Mouse (Mus musculus): ENCODE data around the gene Ttc28. TPM values are rescaled to one million over a fixed set of nuclear protein-coding genes. Genes with fewer than 3 reads are reported as not detected.
A peak's percentile ranks its signal among the peaks of the same experiment; 100 is the strongest.

The Ttc28 gene
- polyA plus RNA-seq, 1 experiment from 2014 or later, result 13.9 TPM

DNA sequence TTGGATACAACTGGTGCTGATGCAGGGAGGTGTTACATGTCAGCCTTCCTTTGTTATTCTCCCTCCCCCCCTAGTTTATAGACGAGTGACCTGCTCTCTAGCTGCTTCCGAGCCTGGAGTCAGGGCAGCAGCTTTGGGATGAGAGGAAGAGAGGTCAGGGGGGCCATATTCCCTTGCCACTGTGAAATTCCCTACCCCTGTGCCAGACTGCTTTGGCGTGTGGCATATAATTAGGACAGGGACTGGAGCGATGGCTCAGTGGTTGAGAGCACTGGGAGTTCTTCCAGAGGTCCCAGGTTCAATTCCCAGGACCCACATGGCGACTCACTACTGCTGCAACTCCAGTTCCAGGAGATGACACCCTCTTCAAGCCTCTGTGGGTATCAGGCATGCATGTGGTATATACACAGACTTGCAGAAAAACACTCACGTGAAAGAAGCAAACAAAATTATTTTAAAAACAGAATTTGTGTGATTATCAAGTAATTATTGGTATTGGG is 180.7 kb downstream of the Ttc28 start:
- H3K27me3 ChIP-seq, result no peaks in the 10 kb centered on the region
- no peak for ATAC-seq (replicated peaks; ENCODE audit: low FRiP score)
- 53% methylated on average over 6 of the region's 6 CpGs for WGBS
- H3K9me3 ChIP-seq (replicated peaks), result no peaks in the 10 kb centered on the region
- peaks cover 38% of the 10 kb centered on the region for H3K4me1 ChIP-seq
- no peaks in the 10 kb centered on the region for H3K36me3 ChIP-seq
- H3K27ac ChIP-seq, result no peak overlapping the region
- H3K9ac ChIP-seq, result no peak overlapping the region
- no peak overlapping the region for H3K4me3 ChIP-seq (replicated peaks)
- no peak overlapping the region for H3K4me2 ChIP-seq

DNA sequence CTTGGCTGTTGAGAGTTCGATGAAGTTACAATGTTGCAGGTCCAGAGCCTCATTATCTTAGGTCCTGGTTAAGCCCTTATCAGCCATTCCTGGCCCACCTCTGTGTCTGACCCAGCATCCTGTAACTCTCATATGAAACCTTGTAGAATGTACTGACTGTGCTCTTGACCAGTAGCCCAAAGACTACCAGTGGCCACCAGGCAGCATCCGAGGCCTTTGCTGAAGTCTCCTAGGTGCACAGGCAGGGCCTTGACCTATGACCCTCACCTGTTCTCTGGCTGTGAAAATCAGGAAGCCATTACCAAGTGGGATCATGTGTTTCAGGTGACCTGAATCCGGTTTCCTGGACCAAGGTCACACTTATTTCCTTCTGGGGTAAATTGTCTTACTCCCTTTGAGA is 183.6 kb downstream of the Ttc28 start:
- Histone ChIP-seq H3K9me3 (replicated peaks) (no peaks in the 10 kb centered on the region), H3K4me2 (no peak overlapping the region), H3K4me3 (replicated peaks) (no peak overlapping the region), H3K36me3 (no peaks in the 10 kb centered on the region), H3K9ac (no peak overlapping the region), H3K27ac (no peak overlapping the region), H3K27me3 (no peaks in the 10 kb centered on the region), H3K4me1 (peaks cover 19% of the 10 kb centered on the region)
- WGBS, result 68% methylated on average over 3 of the region's 3 CpGs
- ATAC-seq (replicated peaks; ENCODE audit: low FRiP score), result no peak

DNA sequence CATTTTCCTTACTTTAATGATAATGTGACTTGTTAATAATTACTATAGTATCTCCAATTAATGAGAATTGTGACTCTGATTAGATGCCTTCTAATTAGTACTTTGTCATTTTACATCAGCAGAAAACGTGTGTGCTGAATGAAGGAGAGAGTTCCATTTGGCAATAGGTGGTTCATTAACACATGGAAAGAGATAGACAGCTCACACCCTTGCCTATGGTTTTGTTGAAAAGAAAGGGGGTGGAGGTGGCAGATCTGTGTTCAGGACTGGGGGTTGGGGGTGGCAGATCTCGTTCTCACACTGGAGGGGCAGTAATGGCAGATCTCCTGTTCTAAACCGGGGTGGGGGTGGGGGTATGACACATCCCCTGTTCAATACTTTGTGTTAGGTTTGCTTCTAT is 184.4 kb downstream of the Ttc28 start:
- no peak for ATAC-seq (replicated peaks; ENCODE audit: low FRiP score)
- H3K4me1 ChIP-seq, result peaks cover 11% of the 10 kb centered on the region
- H3K27ac ChIP-seq, result no peak overlapping the region
- H3K9me3 ChIP-seq (replicated peaks), result no peaks in the 10 kb centered on the region
- no peak overlapping the region for H3K4me2 ChIP-seq
- WGBS, result 81% methylated on average over 3 of the region's 3 CpGs
- H3K4me3 ChIP-seq (replicated peaks), result no peak overlapping the region
- no peaks in the 10 kb centered on the region for H3K27me3 ChIP-seq
- H3K9ac ChIP-seq, result no peak overlapping the region
- H3K36me3 ChIP-seq, result no peaks in the 10 kb centered on the region

DNA sequence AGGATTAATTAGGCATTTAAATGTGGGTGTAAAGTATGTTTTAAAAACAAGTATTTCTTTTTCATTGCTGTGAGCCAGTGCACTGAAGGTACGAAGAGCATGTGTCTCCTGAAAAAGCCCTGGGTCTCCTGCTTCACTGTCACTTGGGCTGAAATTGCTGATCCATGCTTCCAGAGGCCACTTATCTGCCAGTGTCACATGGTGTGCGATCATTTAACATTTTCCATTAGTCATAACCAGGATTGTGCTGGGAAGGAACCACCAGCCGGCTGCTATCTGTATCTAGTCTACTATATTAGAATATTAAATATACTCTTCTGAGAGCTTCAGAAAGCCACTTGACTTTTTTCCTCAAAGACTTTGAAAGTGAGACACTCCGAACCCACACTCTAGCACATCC is 186.2 kb downstream of the Ttc28 start:
- no peaks in the 10 kb centered on the region for H3K27me3 ChIP-seq
- no peak overlapping the region for H3K4me3 ChIP-seq (replicated peaks)
- WGBS, result 71% methylated on average over 4 of the region's 4 CpGs
- no peak for ATAC-seq (replicated peaks; ENCODE audit: low FRiP score)
- H3K9ac ChIP-seq, result no peak overlapping the region
- no peaks in the 10 kb centered on the region for H3K9me3 ChIP-seq (replicated peaks)
- peaks cover 6% of the 10 kb centered on the region; the same call in 1 of the 2 replicates for H3K4me1 ChIP-seq
- no peak overlapping the region for H3K27ac ChIP-seq
- H3K4me2 ChIP-seq, result no peak overlapping the region
- no peaks in the 10 kb centered on the region for H3K36me3 ChIP-seq

DNA sequence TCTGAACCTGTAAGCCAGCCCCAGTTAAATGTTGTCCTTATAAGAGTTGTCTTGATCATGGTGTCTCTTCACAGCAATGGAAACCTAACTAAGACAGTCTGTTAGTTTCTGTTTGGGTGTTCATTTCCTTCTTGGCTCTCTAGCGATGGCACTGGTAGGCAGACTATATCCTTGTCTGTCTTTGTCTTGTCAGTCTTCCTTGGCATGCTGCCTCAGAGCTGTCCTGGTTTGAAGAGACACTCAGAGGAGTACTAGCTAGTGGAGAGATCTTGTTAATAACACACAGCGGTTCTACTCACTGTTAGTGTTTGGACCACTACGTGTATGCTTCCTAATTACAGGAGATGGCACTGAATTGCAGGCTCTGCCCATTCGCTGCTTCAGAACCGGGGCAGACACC is 189.9 kb downstream of the Ttc28 start:
- Histone ChIP-seq H3K9ac (no peak overlapping the region), H3K9me3 (replicated peaks) (no peaks in the 10 kb centered on the region), H3K27me3 (no peaks in the 10 kb centered on the region), H3K36me3 (no peaks in the 10 kb centered on the region), H3K4me2 (no peak overlapping the region), H3K4me1 (peaks cover 17% of the 10 kb centered on the region), H3K4me3 (replicated peaks) (no peak overlapping the region), H3K27ac (no peak overlapping the region)
- ATAC-seq (replicated peaks; ENCODE audit: low FRiP score), result no peak
- WGBS, result 87% methylated on average over 5 of the region's 5 CpGs

DNA sequence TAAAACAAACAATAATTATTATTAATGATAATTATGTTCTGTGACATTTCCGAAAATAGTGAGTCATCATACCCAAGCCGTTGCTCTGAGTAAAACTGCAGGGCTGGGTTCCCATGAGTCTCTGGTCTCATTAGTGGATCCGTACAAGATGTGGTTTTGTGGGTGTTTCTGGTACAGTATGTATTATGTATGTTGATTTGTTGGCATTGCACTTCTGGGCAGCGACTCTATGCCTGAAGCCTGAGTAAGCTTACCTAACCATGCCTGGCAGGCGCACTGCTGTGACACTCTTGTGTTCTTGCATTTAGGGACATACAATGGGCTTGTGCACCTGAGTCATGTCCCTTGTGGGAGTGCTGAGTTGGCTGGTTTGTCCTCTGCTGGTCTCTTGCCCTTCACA is 190.3 kb downstream of the Ttc28 start:
- ATAC-seq (replicated peaks; ENCODE audit: low FRiP score), result no peak
- Histone ChIP-seq H3K27me3 (no peaks in the 10 kb centered on the region), H3K9ac (no peak overlapping the region), H3K4me3 (replicated peaks) (no peak overlapping the region), H3K27ac (no peak overlapping the region), H3K9me3 (replicated peaks) (no peaks in the 10 kb centered on the region), H3K36me3 (no peaks in the 10 kb centered on the region), H3K4me1 (peaks cover 19% of the 10 kb centered on the region), H3K4me2 (no peak overlapping the region)
- WGBS, result 87% methylated on average over 5 of the region's 5 CpGs

DNA sequence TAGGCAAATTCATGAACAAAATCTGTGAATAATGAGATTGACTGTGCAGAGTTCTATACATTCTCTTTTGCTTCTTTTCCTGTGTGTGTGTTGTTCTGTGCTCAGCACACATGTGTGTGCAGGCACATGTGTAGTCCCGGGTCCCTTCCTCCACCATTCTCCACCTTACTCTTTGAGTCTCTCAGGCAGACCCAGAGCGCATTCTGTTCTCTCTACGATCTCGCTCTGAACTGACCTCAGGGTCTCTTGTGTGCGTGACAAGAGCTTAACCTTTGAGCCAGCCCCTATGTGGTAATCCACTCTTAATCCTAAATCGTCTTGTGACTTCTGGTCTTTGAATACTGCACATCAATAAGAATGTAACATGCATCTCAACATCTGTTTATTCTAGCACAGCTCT is 190.8 kb downstream of the Ttc28 start:
- Histone ChIP-seq H3K4me1 (peaks cover 23% of the 10 kb centered on the region), H3K4me3 (replicated peaks) (no peak overlapping the region), H3K9me3 (replicated peaks) (no peaks in the 10 kb centered on the region), H3K36me3 (no peaks in the 10 kb centered on the region), H3K9ac (no peak overlapping the region), H3K27ac (no peak overlapping the region), H3K27me3 (no peaks in the 10 kb centered on the region), H3K4me2 (no peak overlapping the region)
- 80% methylated on average over 6 of the region's 6 CpGs for WGBS
- ATAC-seq (replicated peaks; ENCODE audit: low FRiP score), result no peak

DNA sequence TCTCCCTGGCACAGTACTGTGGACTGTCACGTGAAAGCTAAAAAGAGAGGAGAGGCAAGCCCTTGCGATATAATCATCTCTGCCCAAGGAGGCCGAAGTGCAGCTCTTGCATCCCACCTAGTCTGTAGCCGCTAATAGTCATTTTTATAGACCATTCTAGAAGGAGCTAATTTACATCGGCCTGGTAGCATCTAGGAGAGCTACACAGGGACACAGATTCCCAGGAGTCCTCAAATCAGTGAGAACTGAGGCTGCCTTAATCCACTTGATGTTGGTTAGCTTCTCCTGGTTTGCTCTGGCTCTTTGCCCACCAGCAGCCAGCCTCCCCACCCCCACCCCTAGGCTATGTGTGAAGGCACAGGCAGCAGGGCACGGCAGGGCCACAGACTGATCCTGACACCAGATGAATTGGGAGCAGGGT is 193.7 kb downstream of the Ttc28 start:
- WGBS, result 44% methylated on average over 6 of the region's 6 CpGs
- Histone ChIP-seq H3K9ac (no peak overlapping the region), H3K27ac (no peak overlapping the region; the same call in 1 of the 2 replicates), H3K4me3 (replicated peaks) (no peak overlapping the region), H3K36me3 (no peaks in the 10 kb centered on the region), H3K9me3 (replicated peaks) (no peaks in the 10 kb centered on the region), H3K4me2 (peak overlapping the region; percentile 25; the same call in 1 of the 2 replicates), H3K27me3 (no peaks in the 10 kb centered on the region), H3K4me1 (peaks cover 26% of the 10 kb centered on the region)
- ATAC-seq (replicated peaks; ENCODE audit: low FRiP score), result no peak

DNA sequence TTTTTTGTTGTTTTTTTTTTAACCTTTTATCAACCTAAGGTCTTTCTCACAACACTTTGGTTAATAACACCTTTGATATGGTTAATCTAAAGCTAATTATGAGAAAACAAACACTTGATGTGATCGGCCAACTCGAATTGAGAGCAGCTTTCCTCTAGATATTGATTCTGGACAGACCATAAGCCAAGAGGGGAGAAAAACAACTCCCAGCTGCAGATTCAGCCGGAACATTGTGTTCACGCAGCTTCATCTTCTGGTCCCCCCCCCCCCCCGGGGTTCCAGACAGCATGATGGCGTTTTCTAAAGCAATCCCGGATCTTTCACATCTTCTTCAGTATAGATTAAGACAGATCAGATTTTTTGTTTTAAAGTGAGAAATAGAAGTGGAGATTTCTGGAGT is 194.4 kb downstream of the Ttc28 start:
- Histone ChIP-seq H3K9ac (no peak overlapping the region), H3K4me2 (no peak overlapping the region), H3K36me3 (no peaks in the 10 kb centered on the region), H3K4me1 (peaks cover 26% of the 10 kb centered on the region), H3K4me3 (replicated peaks) (no peak overlapping the region), H3K9me3 (replicated peaks) (no peaks in the 10 kb centered on the region), H3K27ac (no peak overlapping the region), H3K27me3 (no peaks in the 10 kb centered on the region)
- WGBS, result 43% methylated on average over 7 of the region's 7 CpGs
- ATAC-seq (replicated peaks; ENCODE audit: low FRiP score), result no peak

DNA sequence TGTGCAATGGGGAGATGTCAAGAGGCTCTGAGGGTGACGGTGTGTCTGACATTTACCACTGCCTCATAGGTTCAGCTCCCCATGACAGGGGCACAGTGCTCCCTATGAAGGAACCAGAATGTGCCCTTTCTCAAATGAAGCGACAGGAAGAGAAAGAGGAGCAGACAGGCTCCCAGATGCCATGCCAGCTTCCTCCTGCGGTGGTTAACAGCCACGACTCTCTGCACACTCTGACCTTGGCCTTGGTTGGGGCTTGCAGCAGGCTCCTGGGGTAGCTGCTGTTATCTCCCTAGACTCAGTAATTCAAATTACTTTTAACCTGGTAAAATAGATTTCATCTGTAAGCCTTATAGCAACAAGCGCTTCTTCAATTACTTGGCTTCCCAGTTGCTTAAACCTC is 196.2 kb downstream of the Ttc28 start:
- Histone ChIP-seq H3K36me3 (no peaks in the 10 kb centered on the region), H3K9me3 (replicated peaks) (no peaks in the 10 kb centered on the region), H3K4me1 (peaks cover 26% of the 10 kb centered on the region), H3K4me3 (replicated peaks) (no peak overlapping the region), H3K27ac (no peak overlapping the region), H3K9ac (no peak overlapping the region), H3K4me2 (no peak overlapping the region), H3K27me3 (no peaks in the 10 kb centered on the region)
- WGBS, result 45% methylated on average over 5 of the region's 5 CpGs
- ATAC-seq (replicated peaks; ENCODE audit: low FRiP score), result no peak

DNA sequence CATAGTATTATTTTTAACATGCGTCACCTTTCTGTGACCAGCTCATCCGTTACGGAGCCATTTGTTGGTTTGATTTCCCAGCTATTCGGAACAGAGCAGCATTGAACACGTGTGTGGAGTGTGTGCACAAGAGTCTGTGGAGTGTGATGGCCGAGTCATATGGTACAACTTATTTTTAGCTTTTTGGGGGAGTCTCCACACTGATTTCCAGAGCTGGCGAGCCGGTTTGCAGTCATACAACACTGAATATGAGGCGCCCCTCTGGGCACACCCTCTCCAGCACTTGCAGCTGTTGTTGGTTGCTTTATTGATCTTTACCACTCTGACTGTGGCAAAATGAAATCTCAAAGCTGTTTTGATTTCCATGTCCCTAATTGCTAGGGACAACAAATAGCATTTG is 197.7 kb downstream of the Ttc28 start:
- Histone ChIP-seq H3K27me3 (no peaks in the 10 kb centered on the region), H3K4me3 (replicated peaks) (no peak overlapping the region), H3K9me3 (replicated peaks) (no peaks in the 10 kb centered on the region), H3K4me1 (peaks cover 26% of the 10 kb centered on the region), H3K9ac (no peak overlapping the region), H3K36me3 (no peaks in the 10 kb centered on the region), H3K4me2 (no peak overlapping the region), H3K27ac (no peak overlapping the region)
- 86% methylated on average over 9 of the region's 9 CpGs for WGBS
- ATAC-seq (replicated peaks; ENCODE audit: low FRiP score), result no peak

DNA sequence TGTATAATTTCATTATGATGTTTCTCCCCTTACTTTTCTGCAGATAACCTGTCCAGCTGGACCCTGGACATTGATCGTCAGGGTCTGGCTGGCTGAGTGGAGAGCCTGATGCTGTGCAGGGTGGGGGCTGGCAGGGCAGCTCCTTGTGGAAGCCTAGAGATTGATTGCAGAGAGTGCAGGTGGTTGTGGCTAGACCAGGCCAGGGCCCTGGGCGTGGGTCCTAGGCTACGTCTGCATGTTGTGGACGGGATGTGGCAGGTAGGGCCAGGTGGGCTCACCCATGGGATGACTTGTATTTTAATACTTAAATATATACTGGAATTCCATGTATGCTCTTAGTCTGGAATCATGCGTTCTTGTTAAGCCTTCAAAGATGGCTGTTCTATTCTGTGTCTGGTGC is 201.0 kb downstream of the Ttc28 start:
- Histone ChIP-seq H3K4me2 (no peak overlapping the region), H3K4me1 (peaks cover 4% of the 10 kb centered on the region), H3K9me3 (replicated peaks) (no peaks in the 10 kb centered on the region), H3K27ac (no peak overlapping the region), H3K9ac (no peak overlapping the region), H3K4me3 (replicated peaks) (no peak overlapping the region), H3K27me3 (no peaks in the 10 kb centered on the region), H3K36me3 (no peaks in the 10 kb centered on the region; the same call in 1 of the 2 replicates)
- WGBS, result 84% methylated on average over 5 of the region's 5 CpGs
- ATAC-seq (replicated peaks; ENCODE audit: low FRiP score), result no peak

DNA sequence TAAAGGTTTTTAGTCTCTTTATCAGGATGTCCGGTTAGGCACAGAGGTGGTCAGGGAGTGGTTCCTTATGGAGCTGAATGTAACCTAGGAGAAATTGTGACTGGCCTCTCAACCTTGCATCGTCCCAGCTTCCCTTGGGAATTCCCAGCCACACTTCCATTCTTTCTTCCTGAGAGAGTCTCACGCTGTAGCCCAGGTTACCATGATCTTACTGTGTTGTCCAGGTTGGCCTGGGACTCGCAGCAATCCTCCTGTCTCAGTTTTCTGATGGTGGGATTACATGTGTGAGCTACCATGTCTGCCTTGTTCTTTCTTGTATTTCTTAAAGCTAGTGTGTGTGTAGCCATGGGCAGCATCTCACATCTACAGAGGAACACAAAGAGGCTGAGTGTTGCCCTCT is 206.2 kb downstream of the Ttc28 start:
- H3K27ac ChIP-seq, result no peak overlapping the region
- no peaks in the 10 kb centered on the region for H3K9me3 ChIP-seq (replicated peaks)
- H3K27me3 ChIP-seq, result no peaks in the 10 kb centered on the region

More for the DNA sequence above, 206.2 kb downstream of the Ttc28 start:
- Histone ChIP-seq H3K4me1 (no peaks in the 10 kb centered on the region), H3K4me3 (replicated peaks) (no peak overlapping the region), H3K4me2 (no peak overlapping the region), H3K36me3 (peaks cover 17% of the 10 kb centered on the region; the same call in 1 of the 2 replicates), H3K9ac (no peak overlapping the region)
- WGBS, result 89% methylated on average over 4 of the region's 4 CpGs
- ATAC-seq (replicated peaks; ENCODE audit: low FRiP score), result no peak
